Mouse (Mus musculus): ENCODE measurements around the gene Rnase1. TPM values are rescaled to one million over a fixed set of nuclear protein-coding genes. Genes with fewer than 3 reads are reported as not detected.
"Not testable (repeated sequence)": the region's sequence is repeated elsewhere in the genome, so short reads cannot be mapped to it uniquely, and the experiment has no call there.

Gene Rnase1
- 0.28 TPM in 1 of 2 replicates, not detected in the other for polyA plus RNA-seq (2015; fragmentation: Nextera tagmentation; extraction: Ambion mirVana)

GRCm38 (mm10) chr14:51146685-51147084, at the start of gene Rnase1:
TSS of gene Rnase1 (minus strand) at chr14:51146785.
- no peak within 1 kb of the TSS for H3K27ac ChIP-seq
- no peak for ATAC-seq (ENCODE audit: insufficient number of reproducible peaks, insufficient read depth, low FRiP score, low TSS enrichment, low read depth)
- WGBS: 51% methylated on average over 2 of the region's 2 CpGs

GRCm38 (mm10) chr14:51195681-51196080, 49.1 kb upstream of the Rnase1 start:
- H3K4me3 ChIP-seq: no peak overlapping the region
- no peak for ATAC-seq (ENCODE audit: insufficient number of reproducible peaks, insufficient read depth, low FRiP score, low TSS enrichment, low read depth)
- no peaks in the 10 kb centered on the region for H3K9me3 ChIP-seq
- H3K36me3 ChIP-seq: no peaks in the 10 kb centered on the region
- H3K4me2 ChIP-seq: no peak overlapping the region
- no peak overlapping the region for H3K27ac ChIP-seq
- no peaks in the 10 kb centered on the region for H3K4me1 ChIP-seq
- H3K27me3 ChIP-seq: no peaks in the 10 kb centered on the region
- no peak overlapping the region for H3K9ac ChIP-seq
- WGBS: 92% methylated on average over 4 of the region's 4 CpGs

More at GRCm38 (mm10) chr14:51146685-51147084, at the start of gene Rnase1:
- no peak within 1 kb of the TSS for H3K4me3 ChIP-seq
- H3K4me1 ChIP-seq: no peaks in the 10 kb centered on the region
- H3K4me2 ChIP-seq: no peak within 1 kb of the TSS
- no peak within 1 kb of the TSS for H3K9ac ChIP-seq
- no peaks in the 10 kb centered on the region for H3K27me3 ChIP-seq
- H3K36me3 ChIP-seq: no peaks in the 10 kb centered on the region
- H3K9me3 ChIP-seq: no peaks in the 10 kb centered on the region

GRCm38 (mm10) chr14:51181051-51181450, 34.5 kb upstream of the Rnase1 start:
- ATAC-seq (ENCODE audit: insufficient number of reproducible peaks, insufficient read depth, low FRiP score, low TSS enrichment, low read depth): not testable (repeated sequence)

GRCm38 (mm10) chr14:51173843-51174242, 27.3 kb upstream of the Rnase1 start:
- no peaks in the 10 kb centered on the region for H3K36me3 ChIP-seq
- H3K27ac ChIP-seq: no peak overlapping the region
- 51% methylated on average over 4 of the region's 4 CpGs for WGBS
- no peak overlapping the region for H3K4me3 ChIP-seq
- H3K4me1 ChIP-seq: no peaks in the 10 kb centered on the region
- no peak overlapping the region for H3K9ac ChIP-seq
- ATAC-seq (ENCODE audit: insufficient number of reproducible peaks, insufficient read depth, low FRiP score, low TSS enrichment, low read depth): no peak
- H3K4me2 ChIP-seq: no peak overlapping the region
- H3K27me3 ChIP-seq: no peaks in the 10 kb centered on the region
- no peaks in the 10 kb centered on the region for H3K9me3 ChIP-seq

More at GRCm38 (mm10) chr14:51181051-51181450, 34.5 kb upstream of the Rnase1 start:
- not testable (repeated sequence) for H3K9me3 ChIP-seq, H3K4me1 ChIP-seq, H3K4me3 ChIP-seq, H3K36me3 ChIP-seq, H3K9ac ChIP-seq, H3K27ac ChIP-seq, H3K4me2 ChIP-seq, H3K27me3 ChIP-seq
- WGBS: 75% methylated on average over 2 of the region's 2 CpGs

- not testable (repeated sequence) for H3K9me3 ChIP-seq; H3K36me3 ChIP-seq; H3K27me3 ChIP-seq; H3K4me3 ChIP-seq; ATAC-seq (ENCODE audit: insufficient number of reproducible peaks, insufficient read depth, low FRiP score, low TSS enrichment, low read depth); H3K27ac ChIP-seq; H3K9ac ChIP-seq; H3K4me2 ChIP-seq; H3K4me1 ChIP-seq
- 56% methylated on average over 4 of the region's 4 CpGs for WGBS
Measured at GRCm38 (mm10) chr14:51172947-51173346, 26.4 kb upstream of the Rnase1 start.

GRCm38 (mm10) chr14:51172095-51172865, 25.7 kb upstream of the Rnase1 start:
- not testable (repeated sequence) for ATAC-seq (ENCODE audit: insufficient number of reproducible peaks, insufficient read depth, low FRiP score, low TSS enrichment, low read depth); H3K27me3 ChIP-seq; H3K9me3 ChIP-seq

GRCm38 (mm10) chr14:51166068-51166467, 19.5 kb upstream of the Rnase1 start:
- H3K36me3 ChIP-seq: no peaks in the 10 kb centered on the region
- H3K9ac ChIP-seq: no peak overlapping the region
- no peak overlapping the region for H3K27ac ChIP-seq
- H3K27me3 ChIP-seq: no peaks in the 10 kb centered on the region
- H3K4me3 ChIP-seq: no peak overlapping the region
- no peaks in the 10 kb centered on the region for H3K4me1 ChIP-seq
- H3K4me2 ChIP-seq: no peak overlapping the region
- no peak for ATAC-seq (ENCODE audit: insufficient number of reproducible peaks, insufficient read depth, low FRiP score, low TSS enrichment, low read depth)
- no peaks in the 10 kb centered on the region for H3K9me3 ChIP-seq

More at GRCm38 (mm10) chr14:51172095-51172865, 25.7 kb upstream of the Rnase1 start:
- not testable (repeated sequence) for H3K27ac ChIP-seq, H3K4me3 ChIP-seq, H3K36me3 ChIP-seq, H3K4me1 ChIP-seq, H3K4me2 ChIP-seq, H3K9ac ChIP-seq
- 39% methylated on average over 9 of the region's 9 CpGs for WGBS

- Histone ChIP-seq H3K36me3 (no peaks in the 10 kb centered on the region), H3K27me3 (no peaks in the 10 kb centered on the region), H3K9me3 (no peaks in the 10 kb centered on the region), H3K4me1 (no peaks in the 10 kb centered on the region), H3K4me3 (no peak overlapping the region), H3K27ac (no peak overlapping the region), H3K4me2 (no peak overlapping the region), H3K9ac (no peak overlapping the region)
- no peak for ATAC-seq (ENCODE audit: insufficient number of reproducible peaks, insufficient read depth, low FRiP score, low TSS enrichment, low read depth)
- WGBS: 93% methylated on average over 1 of the region's 1 CpGs
Measured at GRCm38 (mm10) chr14:51165435-51165834, 18.9 kb upstream of the Rnase1 start.

GRCm38 (mm10) chr14:51163323-51163722, 16.7 kb upstream of the Rnase1 start:
- not testable (repeated sequence) for H3K4me3 ChIP-seq; H3K27me3 ChIP-seq; H3K36me3 ChIP-seq; H3K9me3 ChIP-seq; H3K4me1 ChIP-seq; H3K9ac ChIP-seq; H3K4me2 ChIP-seq; H3K27ac ChIP-seq; ATAC-seq (ENCODE audit: insufficient number of reproducible peaks, insufficient read depth, low FRiP score, low TSS enrichment, low read depth)
- WGBS: 88% methylated on average over 6 of the region's 6 CpGs

- H3K4me1 ChIP-seq; H3K9me3 ChIP-seq; ATAC-seq (ENCODE audit: insufficient number of reproducible peaks, insufficient read depth, low FRiP score, low TSS enrichment, low read depth); H3K4me2 ChIP-seq; H3K36me3 ChIP-seq; H3K27ac ChIP-seq; H3K27me3 ChIP-seq; H3K4me3 ChIP-seq; H3K9ac ChIP-seq: not testable (repeated sequence)
- 95% methylated on average over 3 of the region's 3 CpGs for WGBS
Measured at GRCm38 (mm10) chr14:51161976-51162375, 15.4 kb upstream of the Rnase1 start, which contains the start of gene Rnase2b. TSS of gene Rnase2b (plus strand) at chr14:51162260.

GRCm38 (mm10) chr14:51157072-51157471, 10.5 kb upstream of the Rnase1 start:
- H3K4me2 ChIP-seq: no peak overlapping the region
- no peak overlapping the region for H3K4me3 ChIP-seq
- H3K4me1 ChIP-seq: no peaks in the 10 kb centered on the region
- 100% methylated on average over 1 of the region's 1 CpGs for WGBS
- no peaks in the 10 kb centered on the region for H3K27me3 ChIP-seq
- H3K36me3 ChIP-seq: no peaks in the 10 kb centered on the region
- no peak for ATAC-seq (ENCODE audit: insufficient number of reproducible peaks, insufficient read depth, low FRiP score, low TSS enrichment, low read depth)
- no peaks in the 10 kb centered on the region for H3K9me3 ChIP-seq
- H3K9ac ChIP-seq: no peak overlapping the region
- no peak overlapping the region for H3K27ac ChIP-seq

GRCm38 (mm10) chr14:51156736-51157068, 10.1 kb upstream of the Rnase1 start:
- no peaks in the 10 kb centered on the region for H3K4me1 ChIP-seq
- H3K9me3 ChIP-seq: no peaks in the 10 kb centered on the region
- ATAC-seq (ENCODE audit: insufficient number of reproducible peaks, insufficient read depth, low FRiP score, low TSS enrichment, low read depth): no peak
- WGBS: 91% methylated on average over 4 of the region's 4 CpGs
- H3K4me2 ChIP-seq: no peak overlapping the region
- no peak overlapping the region for H3K27ac ChIP-seq
- H3K36me3 ChIP-seq: no peaks in the 10 kb centered on the region
- H3K4me3 ChIP-seq: no peak overlapping the region
- no peak overlapping the region for H3K9ac ChIP-seq
- no peaks in the 10 kb centered on the region for H3K27me3 ChIP-seq
